Mouse (Mus musculus) adrenal gland, postnatal 36 days (tissue): Measurements from ENCODE around the gene Cdh23. TPM values are rescaled to one million over a fixed set of nuclear protein-coding genes. Genes with fewer than 3 reads are reported as not detected.

Experiments
- DNase-seq, 2 experiments: peaks; one replicate each; pipeline ENCODE4 v3.0.0; 2021; ENCODE audit warnings: mixed read lengths in 1 of 2
- total RNA-seq, 2 experiments: library from RNA; stranded (reverse); gene quantifications; 2 replicates each; pipeline ENCODE4 v1.2.3; 2021

Cdh23 gene
- total RNA-seq, 2 experiments from 2014 or later = 0.79 to 2.0 TPM

DNA sequence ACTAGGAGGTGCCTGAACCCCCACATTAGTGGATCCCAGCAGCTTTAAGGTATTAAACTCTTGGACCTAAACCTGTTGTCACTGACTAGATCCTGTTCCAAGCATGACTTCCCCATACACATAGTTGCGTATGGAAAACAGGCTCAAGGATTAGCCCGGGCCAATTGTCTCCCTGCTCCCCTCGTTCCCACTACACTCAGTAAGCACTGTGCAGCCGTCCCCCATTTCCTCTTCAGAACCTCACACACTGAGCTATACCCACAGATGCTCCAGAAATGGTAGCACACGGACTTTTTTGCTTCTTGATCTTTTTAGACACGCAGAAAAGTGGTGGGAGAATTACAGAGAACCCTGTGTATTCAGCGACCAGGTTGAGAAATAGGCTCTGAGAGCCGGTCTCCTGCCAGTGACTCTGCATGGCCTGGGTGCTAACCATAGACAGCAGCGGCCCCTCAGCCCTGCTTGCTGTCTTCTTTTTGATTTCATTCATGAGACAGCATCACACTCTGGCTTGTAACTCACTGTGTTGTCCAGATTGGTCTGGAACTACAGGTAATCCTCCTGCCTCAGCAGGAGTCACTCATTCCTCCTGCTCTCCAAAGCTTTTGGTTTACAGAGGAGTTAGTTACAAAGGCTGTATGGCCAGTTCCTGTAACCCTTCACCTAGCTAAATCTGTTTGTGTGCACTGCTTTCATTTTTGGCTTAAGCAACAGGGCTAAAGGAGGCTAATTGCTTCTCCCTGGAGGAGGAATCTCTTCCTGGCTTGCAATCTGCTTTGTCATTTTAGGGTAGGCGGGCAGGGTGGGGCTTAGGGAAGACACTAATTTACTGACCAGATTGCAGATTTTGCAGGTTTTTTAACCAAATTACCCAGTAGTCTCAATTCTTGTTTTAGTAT is 413.9 kb downstream of the Cdh23 start:
- no peak for DNase-seq

- no peak for DNase-seq
Measured at GRCm38 (mm10) chr10:60281571-60282050, 414.7 kb downstream of the Cdh23 start.

GRCm38 (mm10) chr10:60280353-60280752 is 415.9 kb downstream of the Cdh23 start:
- DNase-seq = no peak

GRCm38 (mm10) chr10:60279941-60280301 is 416.4 kb downstream of the Cdh23 start:
- DNase-seq = peak; percentile 40 to 70

DNA sequence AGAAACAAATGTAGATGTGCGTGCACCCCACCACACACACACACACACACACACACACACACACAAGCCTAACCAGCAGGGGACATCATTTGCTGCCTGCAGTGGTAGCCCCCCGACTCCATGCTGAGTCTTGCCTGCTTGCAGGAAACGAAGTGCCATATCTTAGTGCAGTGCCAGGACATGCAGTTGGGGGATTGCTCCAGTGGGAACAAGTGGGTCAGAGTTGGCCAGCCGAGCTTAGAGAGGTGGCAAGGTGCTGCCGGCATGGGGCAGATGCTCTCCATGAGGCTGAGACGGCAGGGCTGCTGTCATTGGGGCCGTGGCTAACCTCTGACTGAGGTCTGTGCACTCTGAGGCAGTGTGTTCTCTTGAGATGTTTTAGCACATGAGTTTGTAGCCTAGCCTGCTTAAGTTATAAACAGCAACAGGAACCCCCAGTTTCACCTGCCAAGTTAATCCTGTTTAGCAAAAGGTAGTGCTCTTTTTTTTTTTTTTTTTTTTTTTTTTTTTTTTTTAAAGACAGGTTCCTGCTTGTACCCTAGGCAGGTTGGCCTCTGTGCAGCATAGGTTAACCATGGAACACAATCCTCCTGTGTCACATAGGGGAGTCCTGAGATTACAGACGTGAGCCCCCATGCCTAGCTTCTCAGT is 416.9 kb downstream of the Cdh23 start:
- no peak for DNase-seq

GRCm38 (mm10) chr10:60278786-60279185 is 417.5 kb downstream of the Cdh23 start:
- DNase-seq = no peak

DNA sequence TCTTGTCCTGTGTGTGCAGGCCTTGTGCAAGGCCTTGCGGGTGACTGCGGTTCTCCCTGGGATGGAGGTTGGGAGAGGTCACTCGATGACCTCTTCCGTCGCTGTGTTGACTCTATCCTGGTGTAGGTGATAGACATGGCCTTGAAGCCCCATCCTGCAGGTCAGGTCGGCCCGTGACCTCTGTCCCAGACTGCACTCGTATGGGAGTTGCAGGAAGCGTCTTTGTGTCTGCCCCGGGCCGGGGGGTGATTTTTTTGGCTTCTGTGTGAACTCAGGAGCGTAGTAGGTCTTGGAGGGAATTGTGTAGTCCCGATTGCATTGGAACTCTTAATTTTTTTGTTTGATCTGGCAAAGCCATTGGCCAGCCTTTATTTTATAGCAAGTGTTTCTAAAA is 418.3 kb downstream of the Cdh23 start:
- no peak for DNase-seq

DNA sequence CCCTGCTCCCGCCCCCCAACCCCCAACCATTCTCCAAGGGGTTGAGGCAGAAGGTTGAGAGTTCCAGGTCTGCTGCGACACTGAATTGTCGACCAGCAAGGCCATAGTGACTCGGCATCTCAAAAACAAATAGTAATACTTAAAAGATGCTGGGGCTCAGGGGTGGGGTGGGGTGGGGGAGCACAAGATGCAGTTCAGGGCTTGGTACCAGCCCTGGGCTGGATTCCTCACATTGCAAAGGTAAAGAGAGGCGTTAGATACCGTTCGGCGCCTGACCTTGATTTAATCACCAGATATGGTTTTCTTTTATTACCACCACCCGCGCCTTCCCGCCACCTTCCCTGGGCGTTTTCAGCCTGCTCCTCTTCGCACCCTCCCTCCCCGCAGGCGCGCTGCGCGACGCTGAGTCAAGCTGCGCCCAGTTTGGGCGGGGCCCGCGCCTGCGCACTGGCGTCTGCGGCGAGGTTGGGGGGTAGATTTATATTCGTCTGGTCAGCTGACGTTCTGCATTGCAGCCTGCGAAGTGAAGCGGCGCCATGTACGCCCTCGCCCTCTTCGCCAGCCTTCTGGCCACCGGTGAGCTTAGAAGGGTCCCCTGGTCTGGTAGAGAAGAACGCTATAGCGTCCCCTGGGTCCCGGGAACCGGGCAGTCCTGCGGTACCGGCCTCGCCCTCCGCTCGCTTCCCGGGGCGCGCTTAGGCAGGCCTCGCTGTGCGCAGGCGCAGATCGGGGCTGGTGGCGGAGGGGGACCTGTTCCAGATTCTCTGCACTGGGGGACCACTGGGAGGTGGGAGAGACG is 418.9 kb downstream of the Cdh23 start, which contains the start of gene Psap:
Gene Psap, plus strand, starts transcription at position 421 of the 799 bp plus-strand sequence.
- peak; percentile 97 to 98 for DNase-seq

DNA sequence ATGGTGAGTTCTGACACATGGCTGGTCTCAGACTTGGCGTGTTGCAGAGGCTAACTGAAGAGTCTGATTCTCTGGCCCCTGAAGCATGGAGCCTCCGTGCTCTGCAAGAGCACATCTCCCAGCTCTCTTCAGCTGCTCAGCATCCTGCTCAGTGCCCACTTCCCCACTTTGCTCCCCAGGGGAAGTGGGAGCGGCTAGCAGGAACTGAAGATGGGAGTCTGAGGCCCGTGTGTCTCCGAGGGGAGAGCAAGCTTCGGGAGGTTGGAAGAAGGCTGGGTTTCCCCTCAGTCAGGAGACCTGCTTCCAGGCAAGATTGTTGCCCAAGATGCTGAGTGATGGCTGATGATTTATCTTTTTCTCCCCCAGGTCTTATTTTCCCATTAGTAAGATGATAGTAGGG is 422.9 kb downstream of the Cdh23 start:
- DNase-seq = no peak

- no peak for DNase-seq
Measured at GRCm38 (mm10) chr10:60272241-60272640, 424.0 kb downstream of the Cdh23 start.

- no peak for DNase-seq
Measured at GRCm38 (mm10) chr10:60271015-60271414, 425.3 kb downstream of the Cdh23 start.

DNA sequence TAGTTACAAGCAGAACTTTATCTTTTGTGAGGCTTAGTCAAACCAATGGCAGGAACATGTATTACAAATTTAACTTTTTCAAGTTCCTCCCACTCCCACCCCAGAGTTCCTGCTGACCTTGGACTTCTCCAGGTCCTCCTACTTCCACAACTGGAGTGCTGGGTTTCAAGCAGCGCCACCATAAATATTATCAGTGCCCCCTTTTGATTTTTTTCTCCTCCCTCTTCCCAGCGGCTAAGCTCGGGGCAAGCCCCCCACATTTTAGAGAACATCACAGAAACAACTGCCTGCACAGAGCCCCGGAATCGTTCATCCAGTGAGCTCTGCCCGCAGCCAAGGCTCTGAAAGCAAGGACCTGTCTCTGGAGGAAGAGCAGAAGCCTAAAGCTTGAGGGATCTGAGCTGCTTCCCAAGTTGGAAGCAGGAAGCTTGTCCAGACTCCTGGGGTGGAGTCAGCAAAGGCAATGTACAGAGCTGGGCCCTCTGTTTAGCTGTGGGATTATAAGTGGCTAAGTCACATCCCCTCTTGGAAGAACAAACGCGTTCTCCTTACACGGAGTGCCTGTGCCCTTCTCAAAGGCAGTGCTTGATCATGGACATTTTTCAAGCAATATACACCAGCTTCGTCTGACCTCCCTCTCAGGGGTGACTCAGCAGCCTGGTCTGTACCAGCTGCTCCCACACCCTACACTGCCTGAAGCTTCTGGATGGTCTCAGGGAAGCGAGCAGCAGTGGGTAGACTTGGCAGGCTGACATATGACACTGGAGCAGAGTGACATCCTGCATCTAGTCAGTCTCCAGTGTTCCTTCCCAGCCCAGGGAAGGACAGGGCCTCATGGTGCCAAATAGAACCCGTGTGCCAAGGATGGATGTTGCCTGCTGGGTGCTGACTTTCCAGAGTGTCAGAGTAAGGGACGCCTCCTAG is 426.9 kb downstream of the Cdh23 start:
- DNase-seq = peak; percentile 53 to 59

GRCm38 (mm10) chr10:60268738-60269137 is 427.6 kb downstream of the Cdh23 start:
- no peak for DNase-seq

GRCm38 (mm10) chr10:60266842-60267401 is 429.4 kb downstream of the Cdh23 start:
- no peak for DNase-seq

GRCm38 (mm10) chr10:60265252-60265651 is 431.0 kb downstream of the Cdh23 start:
- DNase-seq = peak in 1 of 2 experiments; percentile 25

DNA sequence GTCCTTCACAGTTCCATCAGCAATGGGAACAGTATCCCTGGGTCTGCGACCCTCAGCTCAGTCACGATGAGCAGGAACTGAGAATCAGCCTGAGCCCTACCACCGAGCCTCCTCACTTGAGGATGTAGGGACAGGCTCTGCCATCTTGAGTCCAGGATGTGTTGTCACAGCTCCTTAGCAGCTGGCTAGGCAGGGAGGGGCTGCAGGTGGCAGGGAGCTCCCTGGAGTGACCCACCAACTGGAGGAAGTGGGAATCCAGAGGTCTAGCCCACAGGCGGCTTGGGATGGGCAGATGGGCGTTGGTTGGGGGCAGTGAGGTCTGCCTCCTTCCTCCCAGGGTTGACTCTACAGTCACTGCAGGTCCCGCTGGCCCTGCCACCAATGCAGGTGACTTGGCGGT is 432.9 kb downstream of the Cdh23 start:
- DNase-seq = no peak

- peak; percentile 97 to 98 for DNase-seq
Measured at GRCm38 (mm10) chr10:60262386-60262785, 433.9 kb downstream of the Cdh23 start.

GRCm38 (mm10) chr10:60261530-60261929 is 434.8 kb downstream of the Cdh23 start:
- DNase-seq = no peak

GRCm38 (mm10) chr10:60260557-60261294 is 435.6 kb downstream of the Cdh23 start:
- DNase-seq = no peak

DNA sequence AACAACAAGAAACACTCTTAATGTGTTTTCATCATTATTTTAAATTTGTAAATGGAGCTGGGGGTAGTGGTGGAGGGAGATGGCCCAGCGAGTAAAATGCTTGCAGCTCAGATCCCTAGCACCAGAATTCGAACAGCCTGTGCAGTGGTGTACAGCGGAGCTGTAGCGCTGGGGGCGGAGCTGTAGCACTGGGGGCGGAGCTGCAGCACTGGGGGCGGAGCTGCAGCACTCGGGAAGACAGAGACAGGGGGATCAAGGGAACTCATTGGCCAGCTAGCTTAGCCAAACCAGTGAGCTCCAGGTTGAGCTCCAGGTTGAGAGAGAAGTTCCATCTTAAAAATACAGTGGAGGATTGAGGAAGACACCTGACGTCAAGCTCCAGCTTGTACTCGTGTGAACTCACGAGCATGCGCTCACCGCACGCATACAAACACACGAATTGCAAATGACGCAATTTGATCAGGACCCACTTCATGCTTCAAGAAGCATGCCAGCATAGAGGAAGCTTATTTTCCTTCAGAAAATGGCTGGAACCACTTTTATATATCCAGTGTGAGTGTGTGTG is 438.9 kb downstream of the Cdh23 start:
- DNase-seq = no peak
